Mouse (Mus musculus) liver, postnatal 0 days (tissue): Measurements from ENCODE around the gene Cdca3.

Experiments used
- CTCF ChIP-seq: sonication (generic); IDR thresholded peaks from 2 replicates; pipeline ENCODE4 v1.5.1; 2016; ENCODE audit warnings: antibody characterized with exemption, low read depth
- EP300 ChIP-seq: IDR thresholded peaks from 2 replicates; pipeline ENCODE4 v1.6.1; 2016; ENCODE audit warnings: antibody characterized with exemption, low read depth, mild to moderate bottlenecking

- TF ChIP-seq CTCF (no peak), EP300 (no peak)
Measured at GRCm38 (mm10) chr6:124789519-124789918, 39.8 kb upstream of the Cdca3 start.
